Mouse (Mus musculus) hindbrain, embryonic 16.5 days (tissue): ENCODE measurements around the gene Wwc2. TPM values are rescaled to one million over a fixed set of nuclear protein-coding genes. Genes with fewer than 3 reads are reported as not detected.

ENCODE experiments used
- ATAC-seq: fragments of 200-750 bp; cut with Nextera tagmentation; 2 replicates; pipeline ENCODE4 v1.8.0; 2017; ENCODE audit warnings: moderate TSS enrichment, moderate library complexity
- H3K27ac ChIP-seq: fragments of 300-500 bp; sonication (generic); 2 replicates; pipeline ENCODE4 v1.5.1; 2014; ENCODE audit warnings: low read depth, mild to moderate bottlenecking, control low read depth, low read length, moderate library complexity
- H3K27me3 ChIP-seq: fragments of 300-500 bp; sonication (generic); replicated peaks from 2 replicates; pipeline ENCODE4 v1.6.1; 2014; ENCODE audit warnings: low read length; ENCODE audit not compliant: control insufficient read depth, insufficient read depth
- H3K36me3 ChIP-seq: fragments of 300-500 bp; sonication (generic); 2 replicates; pipeline ENCODE4 v1.6.1; 2014; ENCODE audit warnings: mild to moderate bottlenecking, low read length, moderate library complexity, mixed read lengths; ENCODE audit not compliant: control insufficient read depth, insufficient read depth
- H3K4me1 ChIP-seq: fragments of 300-500 bp; sonication (generic); 2 replicates; pipeline ENCODE4 v1.6.1; 2014; ENCODE audit warnings: low read depth, low read length; ENCODE audit not compliant: control insufficient read depth, insufficient read depth
- H3K4me2 ChIP-seq: fragments of 300-500 bp; sonication (generic); 2 replicates; pipeline ENCODE4 v1.6.1; 2014; ENCODE audit warnings: mild to moderate bottlenecking, low read length, control low read depth, moderate library complexity
- H3K4me3 ChIP-seq: fragments of 300-500 bp; sonication (generic); 2 replicates; pipeline ENCODE4 v1.5.1; 2014; ENCODE audit warnings: mild to moderate bottlenecking, low read length, control low read depth, moderate library complexity
- H3K9ac ChIP-seq: fragments of 300-500 bp; sonication (generic); 2 replicates; pipeline ENCODE4 v1.6.1; 2014; ENCODE audit warnings: low read depth, mild to moderate bottlenecking, control low read depth, low read length, moderate library complexity
- H3K9me3 ChIP-seq: fragments of 300-500 bp; sonication (generic); 2 replicates; pipeline ENCODE4 v1.6.1; 2014; ENCODE audit warnings: mild to moderate bottlenecking, low read length, moderate library complexity; ENCODE audit not compliant: control insufficient read depth
- WGBS: fragments of 180-500 bp; shearing (Covaris S2); extraction: QIAGEN DNeasy Blood & Tissue Kit; methylation state at CpG from one replicate; pipeline ENCODE4 v1.1.7; 2014; 5-methylcytosine and 5-hydroxymethylcytosine counted together
- polyA plus RNA-seq: library from polyadenylated mRNA; unstranded; fragments of >200 nt; fragmentation: Nextera tagmentation; extraction: Ambion mirVana; gene quantifications from 2 replicates; pipeline ENCODE4 v1.2.1, GENCODE M21; 2015

Wwc2 gene
- polyA plus RNA-seq, 1 experiment from 2014 or later: 5.4 TPM

DNA sequence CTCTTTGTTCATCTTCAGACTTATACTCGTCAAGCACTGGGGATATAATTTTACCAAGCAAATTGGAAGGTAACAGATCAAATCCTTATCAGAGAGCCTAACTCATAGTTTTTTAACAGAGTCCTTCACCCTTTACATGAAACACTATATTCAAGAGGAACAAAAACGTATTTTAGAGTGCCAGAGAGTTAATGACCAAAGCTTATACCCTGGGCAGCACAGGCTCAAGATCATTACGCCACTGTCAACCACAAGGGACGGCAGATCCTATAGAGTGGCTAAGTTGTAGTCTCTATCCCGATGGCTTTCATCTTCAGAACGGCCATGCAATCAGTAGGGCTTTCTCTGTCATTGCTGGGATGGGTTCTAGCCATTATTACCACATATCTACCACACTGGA lies 168.9 kb downstream of the Wwc2 start, which contains the start of gene Cldn24:
TSS of gene Cldn24 (plus strand) at position 301 of the 400 bp plus-strand sequence.
- Histone ChIP-seq H3K4me3 (no peak within 1 kb of the TSS), H3K9ac (no peak within 1 kb of the TSS), H3K36me3 (no peaks in the 10 kb centered on the region), H3K4me1 (no peaks in the 10 kb centered on the region), H3K9me3 (no peaks in the 10 kb centered on the region), H3K27me3 (no peaks in the 10 kb centered on the region; the same call in 1 of the 2 replicates), H3K27ac (no peak within 1 kb of the TSS), H3K4me2 (no peak within 1 kb of the TSS)
- 89% methylated on average over 6 of the region's 6 CpGs for WGBS
- no peak for ATAC-seq

- H3K36me3 ChIP-seq: no peaks in the 10 kb centered on the region
- WGBS: 81% methylated on average over 20 of the region's 20 CpGs
- no peak overlapping the region for H3K27ac ChIP-seq
- no peaks in the 10 kb centered on the region; the same call in 1 of the 2 replicates for H3K27me3 ChIP-seq
- ATAC-seq: no peak
- H3K9ac ChIP-seq: no peak overlapping the region
- H3K9me3 ChIP-seq: no peaks in the 10 kb centered on the region
- no peak overlapping the region for H3K4me2 ChIP-seq
- no peak overlapping the region for H3K4me3 ChIP-seq
- no peaks in the 10 kb centered on the region for H3K4me1 ChIP-seq
These were observed 169.6 kb downstream of the Wwc2 start for GRCm38 (mm10) chr8:47820914-47821772.

- Histone ChIP-seq H3K36me3 (no peaks in the 10 kb centered on the region), H3K27ac (no peak overlapping the region), H3K9ac (no peak overlapping the region), H3K27me3 (no peaks in the 10 kb centered on the region; the same call in 1 of the 2 replicates), H3K4me3 (no peak overlapping the region), H3K4me2 (no peak overlapping the region), H3K4me1 (no peaks in the 10 kb centered on the region), H3K9me3 (no peaks in the 10 kb centered on the region)
- WGBS: 93% methylated on average over 8 of the region's 8 CpGs
- no peak for ATAC-seq
These were observed 171.7 kb downstream of the Wwc2 start for GRCm38 (mm10) chr8:47819034-47819433.

GRCm38 (mm10) chr8:47811221-47811620 lies 179.5 kb downstream of the Wwc2 start:
- Histone ChIP-seq H3K9ac (no peak overlapping the region), H3K27ac (no peak overlapping the region), H3K36me3 (no peaks in the 10 kb centered on the region), H3K4me1 (no peaks in the 10 kb centered on the region), H3K9me3 (no peaks in the 10 kb centered on the region; the same call in 1 of the 2 replicates), H3K4me3 (no peak overlapping the region), H3K4me2 (no peak overlapping the region), H3K27me3 (no peaks in the 10 kb centered on the region)
- 84% methylated on average over 12 of the region's 12 CpGs for WGBS
- ATAC-seq: no peak

DNA sequence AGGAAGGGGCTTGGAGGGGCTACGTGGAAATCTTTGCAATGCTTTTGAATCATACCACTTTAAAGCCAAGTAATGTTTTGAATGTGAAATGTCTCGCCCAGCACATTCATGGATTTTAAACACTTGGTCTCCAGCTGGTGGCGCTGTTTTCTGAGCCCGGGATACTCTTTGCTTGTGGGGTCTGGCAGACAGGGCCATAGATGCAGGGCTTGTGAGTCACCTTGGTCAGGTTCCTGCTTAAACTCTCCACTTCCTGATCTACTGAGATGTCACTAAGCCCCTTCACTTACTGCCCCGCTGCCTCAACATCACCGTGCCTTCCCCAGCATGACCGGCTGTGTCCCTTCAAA lies 180.1 kb downstream of the Wwc2 start:
- Histone ChIP-seq H3K27ac (no peak overlapping the region), H3K4me1 (no peaks in the 10 kb centered on the region), H3K9ac (no peak overlapping the region), H3K36me3 (no peaks in the 10 kb centered on the region), H3K4me2 (no peak overlapping the region), H3K4me3 (no peak overlapping the region), H3K27me3 (no peaks in the 10 kb centered on the region), H3K9me3 (no peaks in the 10 kb centered on the region; the same call in 1 of the 2 replicates)
- no peak for ATAC-seq
- WGBS: 78% methylated on average over 7 of the region's 7 CpGs

- H3K4me2 ChIP-seq: no peak overlapping the region
- H3K27ac ChIP-seq: no peak overlapping the region
- no peaks in the 10 kb centered on the region for H3K27me3 ChIP-seq
- 82% methylated on average over 14 of the region's 14 CpGs for WGBS
- ATAC-seq: no peak
- H3K4me3 ChIP-seq: no peak overlapping the region
- no peaks in the 10 kb centered on the region for H3K4me1 ChIP-seq
- no peak overlapping the region for H3K9ac ChIP-seq
- H3K36me3 ChIP-seq: no peaks in the 10 kb centered on the region
- H3K9me3 ChIP-seq: no peaks in the 10 kb centered on the region; the same call in 1 of the 2 replicates
These were observed 180.6 kb downstream of the Wwc2 start for GRCm38 (mm10) chr8:47809970-47810665.

- Histone ChIP-seq H3K4me2 (no peak overlapping the region), H3K9ac (no peak overlapping the region), H3K9me3 (no peaks in the 10 kb centered on the region), H3K4me3 (no peak overlapping the region), H3K27me3 (no peaks in the 10 kb centered on the region), H3K27ac (no peak overlapping the region), H3K4me1 (no peaks in the 10 kb centered on the region), H3K36me3 (no peaks in the 10 kb centered on the region)
- WGBS: 94% methylated on average over 1 of the region's 1 CpGs
- ATAC-seq: no peak
These were observed 186.5 kb downstream of the Wwc2 start for GRCm38 (mm10) chr8:47804262-47804661.

- Histone ChIP-seq H3K4me1 (no peaks in the 10 kb centered on the region), H3K9ac (no peak overlapping the region), H3K27me3 (no peaks in the 10 kb centered on the region), H3K4me2 (no peak overlapping the region), H3K4me3 (no peak overlapping the region), H3K27ac (no peak overlapping the region), H3K9me3 (no peaks in the 10 kb centered on the region), H3K36me3 (no peaks in the 10 kb centered on the region)
- ATAC-seq: no peak
- WGBS: 91% methylated on average over 2 of the region's 2 CpGs
These were observed 188.4 kb downstream of the Wwc2 start for GRCm38 (mm10) chr8:47802349-47802748.

GRCm38 (mm10) chr8:47799438-47799837 lies 191.3 kb downstream of the Wwc2 start:
- H3K27ac ChIP-seq: no peak overlapping the region
- H3K4me1 ChIP-seq: no peaks in the 10 kb centered on the region
- no peak overlapping the region for H3K9ac ChIP-seq
- no peaks in the 10 kb centered on the region for H3K36me3 ChIP-seq
- WGBS: 89% methylated on average over 6 of the region's 6 CpGs
- no peak for ATAC-seq
- H3K27me3 ChIP-seq: no peaks in the 10 kb centered on the region
- H3K9me3 ChIP-seq: no peaks in the 10 kb centered on the region
- H3K4me3 ChIP-seq: no peak overlapping the region
- no peak overlapping the region for H3K4me2 ChIP-seq
